Mouse (Mus musculus) frontal cortex, postnatal 36 days (tissue): ENCODE measurements around the gene Nkapd1.
"Not testable (repeated sequence)": the region's sequence is repeated elsewhere in the genome, so short reads cannot be mapped to it uniquely, and the experiment has no call there.

Experiments used
- DNase-seq, 2 experiments: peaks; one replicate each; pipeline ENCODE4 v3.0.0; 2022; ENCODE audit warnings: low spot score in 2 of 2

Nkapd1 gene

DNA sequence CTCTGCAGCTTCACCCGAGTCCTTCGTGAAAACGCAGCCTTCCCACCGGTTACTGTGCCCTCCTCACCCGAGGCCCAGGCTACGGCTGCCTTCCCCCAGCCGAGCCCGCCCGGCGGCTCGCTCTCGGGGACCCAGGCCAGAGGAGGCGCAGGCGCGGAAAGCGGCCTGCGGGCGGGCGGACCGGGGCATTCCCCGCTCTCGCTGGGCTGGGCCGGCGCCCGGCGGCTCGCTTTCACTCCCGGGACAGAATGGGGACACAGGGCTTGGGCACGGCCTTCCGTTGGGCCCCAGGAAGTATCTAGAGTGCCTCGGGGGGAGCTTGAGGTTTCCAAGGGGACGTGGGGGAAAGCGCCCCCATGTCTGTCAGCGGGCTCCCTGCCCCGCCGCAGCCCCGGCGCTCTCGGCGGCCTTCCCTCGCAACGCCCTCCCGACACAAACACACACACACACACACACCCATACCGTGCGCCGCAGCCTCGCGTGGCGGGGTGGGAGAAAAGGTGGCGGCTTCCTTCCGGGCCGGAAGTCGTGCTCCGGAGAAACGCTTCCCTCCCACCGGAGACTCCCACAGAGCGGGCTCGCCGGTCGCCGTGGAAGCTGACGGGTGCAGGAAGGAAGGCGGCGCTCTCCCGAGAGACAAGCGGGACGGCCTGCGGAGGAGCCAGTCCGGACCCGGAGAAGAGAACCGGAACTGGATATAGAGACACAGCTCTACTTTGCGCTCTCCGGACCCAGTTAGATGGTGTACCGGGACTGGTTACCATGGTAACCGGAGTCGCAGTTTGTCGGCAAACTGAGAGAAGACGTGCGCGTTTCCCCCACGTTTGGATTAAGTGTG lies at the start of gene Nkapd1, which contains the start of gene Pih1d2:
Nkapd1 (minus strand) TSS at position 699 of the 838 bp plus-strand sequence.
Pih1d2 (plus strand) TSS at position 556 of the 838 bp plus-strand sequence.
- DNase-seq = peak; percentile 88 to 94

DNA sequence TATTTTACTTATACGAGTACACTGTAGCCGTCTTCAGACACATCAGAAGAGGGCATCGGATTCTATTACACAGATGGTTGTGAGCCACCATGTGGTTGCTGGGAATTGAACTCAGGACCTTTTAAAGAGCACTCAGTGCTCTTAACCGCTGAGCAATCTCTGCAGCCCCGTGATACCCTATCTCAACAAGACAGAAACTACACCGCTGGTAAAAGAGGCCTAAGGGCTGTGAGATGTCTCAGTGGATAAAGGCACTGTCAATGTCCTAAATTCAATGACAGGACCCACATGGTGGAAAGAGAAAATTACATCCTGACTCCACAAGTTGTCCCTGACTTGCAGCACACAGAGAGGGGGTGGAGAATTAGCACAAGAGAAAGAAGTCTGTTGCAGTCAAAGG lies 49.2 kb upstream of the Nkapd1 start:
- DNase-seq = no peak

DNA sequence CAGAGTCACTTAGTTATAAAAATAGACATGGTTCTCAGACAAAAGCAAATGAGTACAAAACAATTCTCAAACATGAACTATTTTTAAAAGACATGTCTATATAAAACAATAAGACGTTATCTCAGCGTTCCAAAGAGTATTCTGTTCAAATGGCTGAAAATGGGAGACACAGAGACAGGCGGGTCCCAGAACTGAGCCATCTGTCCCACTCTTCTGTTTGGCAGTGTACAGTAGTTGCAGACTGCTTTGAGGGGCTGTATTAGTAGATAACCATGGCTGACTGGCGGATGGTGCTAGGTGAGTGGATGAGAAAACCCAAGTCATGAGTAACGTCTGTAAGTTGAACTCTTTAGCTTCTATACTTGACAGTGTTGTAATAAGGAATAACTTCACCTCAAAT lies 47.6 kb upstream of the Nkapd1 start:
- DNase-seq = no peak

DNA sequence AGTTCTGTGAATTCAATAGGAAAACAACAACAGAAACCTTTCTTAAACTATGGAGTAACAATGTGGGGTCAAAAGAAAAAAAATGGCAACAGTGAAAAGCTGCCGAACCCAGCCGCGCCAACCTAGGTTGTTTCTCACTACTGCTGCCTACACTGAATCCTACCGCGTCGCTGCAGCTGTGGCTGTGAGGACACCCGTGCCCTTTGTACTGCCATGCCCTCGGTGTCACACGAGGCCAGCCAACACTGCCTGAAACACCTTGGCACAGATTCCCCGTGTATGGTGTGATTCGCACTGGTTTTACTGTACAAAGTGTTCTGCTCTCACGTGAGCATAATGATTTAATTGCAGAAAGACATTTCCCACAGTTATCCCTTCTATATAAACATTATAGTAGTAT lies 43.2 kb upstream of the Nkapd1 start:
- peak; percentile 15 to 22 for DNase-seq

DNA sequence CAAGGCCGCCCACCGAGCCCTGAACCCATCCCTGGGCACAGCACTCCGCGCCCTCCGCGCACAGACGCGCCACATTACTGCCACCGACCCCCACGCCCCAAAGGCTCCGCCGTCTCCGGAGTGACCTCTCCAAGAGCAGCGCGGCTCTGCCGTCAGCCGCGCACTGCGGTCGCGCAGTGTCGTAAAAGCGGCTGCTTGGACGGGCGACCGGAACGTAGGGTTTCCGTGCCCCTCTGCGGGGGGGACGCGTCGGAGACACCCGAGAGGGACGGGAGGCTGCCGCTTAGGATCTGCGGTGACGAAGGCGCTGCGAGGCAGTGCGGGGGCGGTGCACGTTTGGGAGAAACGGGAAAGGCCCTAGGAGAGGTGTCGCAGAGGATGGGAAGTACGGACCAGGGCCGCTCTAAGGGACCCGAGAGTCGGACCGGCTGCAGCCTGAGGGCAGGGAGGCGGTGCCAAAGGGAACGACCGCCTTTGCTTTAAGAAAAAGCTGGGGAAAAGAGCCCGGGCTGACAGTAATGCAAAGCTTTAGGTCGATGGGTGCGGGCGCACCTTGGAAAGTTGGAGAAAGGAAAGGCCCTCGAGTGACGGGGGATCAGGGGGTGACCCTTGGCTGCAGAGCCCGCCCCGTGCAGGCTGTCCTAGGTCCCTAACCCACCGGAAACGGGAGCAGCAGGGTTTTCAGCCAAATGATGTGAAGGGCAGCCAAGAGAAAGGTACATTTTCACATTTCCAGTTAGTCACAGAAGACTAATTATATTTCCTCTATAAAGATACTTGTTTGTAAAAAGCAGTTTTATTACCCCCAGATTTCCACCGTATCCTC lies 42.3 kb upstream of the Nkapd1 start, which contains the start of gene Dlat:
Dlat (minus strand) TSS at position 389 of the 826 bp plus-strand sequence.
- peak; percentile 91 to 92 for DNase-seq

DNA sequence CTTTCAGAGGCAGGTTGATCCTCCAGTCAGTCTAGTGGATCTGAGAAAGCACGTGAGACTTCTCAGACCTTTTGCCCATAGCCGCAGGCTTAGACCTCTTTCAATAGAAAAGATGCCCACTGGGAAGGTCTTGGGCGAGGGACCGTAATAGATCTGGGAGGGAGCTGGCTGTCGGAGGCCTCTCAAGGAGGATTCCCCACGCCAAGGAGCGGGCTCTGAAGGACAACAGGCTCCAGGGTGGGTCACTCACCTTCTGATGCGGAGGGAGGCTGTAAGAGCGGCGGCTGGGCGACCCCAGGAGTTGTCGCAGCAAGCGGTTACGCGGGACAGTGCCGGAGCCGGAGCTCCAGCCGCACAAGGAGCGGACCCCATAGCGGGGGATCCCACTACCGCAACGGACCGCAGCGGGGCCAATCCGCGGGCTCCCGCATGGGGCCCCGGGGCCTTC lies 41.7 kb upstream of the Nkapd1 start:
- no peak for DNase-seq

DNA sequence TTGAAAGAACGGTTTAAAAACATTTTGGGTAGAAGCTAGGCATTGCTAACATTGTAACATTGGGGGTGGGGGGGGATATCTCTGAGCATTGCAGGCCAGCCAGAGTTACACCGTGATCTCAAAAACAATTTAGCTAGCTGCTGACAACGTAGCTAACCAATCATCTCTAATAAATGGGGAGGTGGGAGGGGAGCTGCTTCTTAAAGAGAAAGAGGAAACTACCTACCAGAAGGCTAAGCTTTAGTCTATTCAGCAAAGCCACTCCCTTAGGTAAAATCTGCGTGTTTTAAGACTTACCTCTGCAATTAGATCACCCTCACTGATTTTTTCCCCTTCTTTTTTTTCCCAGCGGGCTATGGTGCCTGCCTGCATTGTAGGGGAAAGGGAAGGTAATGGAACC lies 41.1 kb upstream of the Nkapd1 start:
- DNase-seq = no peak

DNA sequence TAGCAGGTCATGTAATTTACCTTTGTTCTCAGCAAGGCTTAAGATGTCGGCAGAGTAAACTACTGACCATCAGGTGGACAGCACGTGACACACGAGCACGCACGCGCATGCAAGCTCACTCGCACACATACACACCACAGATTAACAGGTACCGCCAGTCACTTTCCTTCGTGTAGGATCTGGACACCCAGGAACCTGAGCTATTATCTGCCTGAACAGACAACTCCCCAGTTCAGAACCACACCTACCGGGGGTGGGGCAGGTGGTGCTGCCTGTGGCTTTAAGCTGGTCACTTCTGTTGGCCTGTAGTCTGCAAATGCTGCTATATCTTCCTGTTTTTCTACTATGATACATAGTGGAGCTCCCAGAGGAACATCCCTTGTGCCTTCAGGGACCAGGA lies 33.2 kb upstream of the Nkapd1 start:
- DNase-seq = no peak

DNA sequence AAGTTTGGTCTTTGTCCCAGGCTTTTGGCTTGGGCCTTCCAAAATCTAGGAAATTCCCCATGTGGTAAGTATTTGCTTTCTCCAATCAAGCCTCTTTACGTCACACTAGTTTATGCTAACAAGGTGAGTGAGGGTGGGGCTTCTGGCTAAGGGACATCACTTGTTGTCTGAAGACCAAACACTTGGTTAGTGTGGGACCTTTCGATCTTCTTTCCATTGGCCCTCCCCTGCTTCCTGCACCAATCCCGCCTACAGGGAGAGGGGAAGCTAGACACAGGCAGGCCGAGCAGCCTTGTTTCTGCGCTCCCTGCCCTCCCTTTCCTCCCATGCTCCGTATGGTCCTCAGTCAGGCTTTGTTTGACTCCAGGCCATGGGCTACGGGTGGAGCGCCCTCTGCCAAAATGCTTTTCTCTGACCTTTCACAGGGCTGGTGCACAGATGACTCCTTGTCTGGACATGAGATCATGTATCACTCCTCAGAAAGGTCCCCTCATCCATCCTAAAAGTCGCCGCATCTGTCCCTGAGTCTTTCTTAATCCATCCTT lies 29.6 kb upstream of the Nkapd1 start:
- DNase-seq = no peak

DNA sequence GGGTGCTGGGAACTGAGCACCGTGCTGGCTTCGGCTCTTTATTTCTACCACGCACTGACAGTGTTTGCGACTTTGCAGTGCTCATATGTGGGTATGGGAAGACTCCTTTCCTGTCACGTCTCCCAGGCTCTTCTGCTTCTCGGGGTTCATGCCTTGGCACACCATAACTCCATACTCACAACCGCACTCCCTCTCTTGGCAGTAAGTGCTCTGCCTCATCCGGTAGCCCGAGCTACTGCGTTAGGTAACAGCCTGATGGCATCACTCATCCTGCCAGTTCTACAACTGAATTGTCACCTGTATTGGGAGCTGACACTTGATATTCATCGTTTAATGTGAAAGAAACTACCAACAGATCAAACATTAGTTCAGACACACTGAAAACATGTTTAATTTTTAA lies 17.0 kb upstream of the Nkapd1 start:
- no peak for DNase-seq

DNA sequence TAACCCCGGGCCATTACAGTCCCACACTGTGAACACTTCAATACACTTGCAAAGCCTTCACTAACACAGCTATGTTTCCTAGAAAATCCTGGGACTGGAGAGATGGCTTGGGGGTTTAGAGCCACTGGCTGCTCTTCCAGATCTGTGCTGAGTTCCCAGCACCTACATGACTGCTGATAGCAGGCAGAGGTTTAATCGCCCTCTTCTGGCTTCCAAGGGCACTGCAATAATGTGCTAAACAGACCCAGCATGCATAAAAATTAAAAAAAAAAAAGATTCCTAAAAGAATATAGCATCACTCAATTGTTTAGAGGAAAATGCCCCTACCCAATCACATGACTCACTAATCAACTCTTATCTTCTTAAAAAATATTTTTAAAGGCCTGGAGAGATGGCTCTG lies 15.8 kb upstream of the Nkapd1 start:
- no peak for DNase-seq

DNA sequence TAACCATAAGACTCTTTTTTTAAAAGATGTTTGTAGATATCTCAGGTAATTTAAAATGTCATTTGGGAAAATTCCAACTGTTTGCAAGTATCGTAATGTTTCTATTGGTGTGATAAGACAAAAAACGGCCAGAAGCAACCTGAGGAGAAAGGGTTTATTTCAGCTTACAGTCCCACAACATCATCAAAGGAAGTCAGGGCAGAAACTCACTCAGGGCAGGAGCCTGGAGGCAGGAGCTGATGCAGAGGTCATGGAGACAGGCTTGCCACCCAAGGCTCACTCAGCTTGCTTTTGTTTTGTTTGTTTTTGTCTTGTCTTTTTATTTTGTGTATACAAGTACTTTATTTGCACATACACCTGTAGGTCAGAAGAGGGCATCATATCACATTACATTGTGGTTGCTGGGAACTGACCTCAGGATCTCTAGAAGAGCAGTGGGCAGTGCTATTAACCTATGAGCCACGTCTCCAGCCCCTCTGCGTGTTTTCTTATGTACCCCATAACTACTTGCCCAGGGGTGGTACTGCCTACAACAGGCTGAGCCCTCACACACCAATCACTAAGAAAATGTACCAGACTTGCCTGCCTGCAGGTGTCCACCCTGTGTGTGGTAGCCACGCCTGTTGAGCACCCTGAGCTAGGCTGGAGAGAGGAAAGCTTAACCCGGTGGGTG lies 14.9 kb upstream of the Nkapd1 start:
- no peak for DNase-seq

DNA sequence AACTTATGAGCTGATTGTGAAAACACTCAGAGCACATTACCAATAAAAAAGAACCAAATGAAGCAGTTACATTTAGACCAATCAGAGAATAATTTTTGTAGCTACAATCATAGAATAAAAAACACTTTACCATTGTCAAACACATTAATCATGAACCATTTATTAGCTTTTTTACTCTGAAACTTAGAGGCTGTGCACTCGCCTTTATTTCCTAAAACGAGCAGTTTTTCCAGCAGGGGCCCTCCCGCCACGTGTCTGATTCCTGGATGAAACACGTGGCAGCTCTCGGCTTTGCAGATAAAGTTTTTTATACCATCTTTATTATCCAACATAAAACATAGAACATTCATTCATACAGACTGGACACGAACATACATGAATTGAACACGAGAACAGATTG lies 13.6 kb upstream of the Nkapd1 start:
- not testable (repeated sequence) for DNase-seq

DNA sequence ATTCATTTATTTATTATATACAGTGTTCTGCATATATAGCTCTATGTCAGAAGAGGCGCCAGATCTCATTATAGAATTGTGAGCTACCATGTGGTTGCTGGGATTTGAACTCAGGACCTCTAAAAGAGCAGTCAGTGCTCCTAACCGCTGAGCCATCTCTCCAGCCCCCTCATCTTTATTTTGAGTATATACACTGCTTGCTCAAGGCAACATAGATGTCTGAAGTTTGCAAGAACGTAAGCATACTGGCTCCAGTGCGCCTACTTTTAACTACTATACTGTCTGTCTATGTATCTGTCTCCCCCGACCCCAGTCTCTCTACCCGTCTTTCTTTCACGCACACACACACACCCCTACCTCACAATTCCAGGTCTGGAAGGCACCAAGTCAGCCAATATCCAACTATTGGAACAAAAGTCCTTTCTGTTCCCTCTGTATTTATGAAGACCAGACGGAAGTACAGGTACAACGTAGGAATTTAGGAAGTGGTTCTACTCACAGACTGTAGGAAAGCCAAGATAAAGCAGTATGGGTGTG lies 598 bp upstream of the Nkapd1 start:
- no peak for DNase-seq

DNA sequence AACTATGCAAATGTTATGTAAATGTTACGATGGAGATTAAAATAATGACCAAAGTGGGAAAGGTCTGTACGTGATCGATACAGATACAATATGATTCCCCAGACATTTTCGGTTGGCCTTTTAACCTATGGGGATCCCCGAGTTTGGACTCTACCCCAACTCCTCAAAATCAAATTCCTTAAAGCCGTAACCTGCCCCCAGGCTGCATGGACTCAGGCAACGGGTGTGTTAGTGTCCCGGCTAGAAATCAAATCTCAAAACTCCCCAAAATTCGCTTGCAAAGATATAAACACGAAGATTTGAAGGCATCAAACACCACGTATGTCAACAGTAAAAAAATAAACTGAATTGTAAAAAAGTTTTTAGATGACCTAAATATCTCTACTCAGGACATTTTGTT lies 1.1 kb downstream of the Nkapd1 start:
- no peak for DNase-seq

DNA sequence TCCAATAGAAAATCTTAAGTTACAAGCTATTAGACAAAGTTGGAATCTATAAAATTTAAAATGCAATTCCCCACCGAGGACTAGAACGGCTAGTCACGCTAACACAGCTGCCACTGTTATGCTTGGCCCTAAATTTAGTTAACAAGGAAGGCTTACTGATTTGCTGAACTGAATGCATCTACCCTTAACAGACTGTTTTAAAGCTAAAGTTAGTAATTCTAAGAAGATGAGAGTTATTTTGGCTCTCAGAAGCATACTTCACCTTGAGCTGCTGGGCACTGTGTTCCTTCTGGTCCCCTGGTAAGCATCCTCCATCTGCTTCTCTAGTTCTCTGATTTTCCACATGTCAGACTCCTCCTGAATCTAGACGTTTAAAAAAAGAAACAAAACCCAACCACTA lies 5.1 kb downstream of the Nkapd1 start:
- DNase-seq = peak in 1 of 2 experiments; percentile 48

DNA sequence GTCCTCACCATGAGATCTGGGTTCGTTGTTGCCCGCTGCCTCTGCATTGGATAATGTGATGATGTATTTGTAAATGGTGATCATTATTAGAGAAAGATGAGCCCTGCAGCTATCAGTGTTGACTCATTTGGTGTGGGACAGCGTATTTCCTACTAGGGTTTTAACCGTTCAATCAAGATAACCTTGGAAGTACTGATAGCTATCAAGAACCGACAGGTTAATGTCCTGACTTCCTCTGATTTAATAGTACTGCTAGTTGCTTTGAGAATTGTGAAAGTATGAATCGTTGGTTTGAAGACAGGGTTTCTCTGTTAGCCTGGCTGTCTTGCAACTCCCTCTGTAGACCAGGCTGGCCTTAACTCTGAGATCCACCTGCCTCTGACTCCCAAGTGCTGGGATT lies 12.9 kb downstream of the Nkapd1 start:
- no peak for DNase-seq

DNA sequence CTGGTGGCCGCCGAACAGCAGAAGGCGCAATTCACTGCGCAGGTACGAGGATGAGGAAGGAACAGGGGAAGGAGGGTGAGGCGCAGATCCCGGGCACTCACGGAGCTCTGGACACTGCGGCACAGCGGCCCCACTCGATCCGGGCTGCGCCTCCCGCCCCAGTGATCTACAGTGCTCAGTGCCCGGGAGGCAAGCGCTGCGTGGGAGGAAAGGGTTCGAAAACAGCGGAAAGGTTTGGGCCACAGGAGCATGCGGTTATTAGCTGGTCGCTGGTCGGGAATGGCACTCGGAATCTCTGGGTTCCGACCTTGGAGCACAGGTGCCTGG lies 13.3 kb downstream of the Nkapd1 start:
- DNase-seq = no peak

DNA sequence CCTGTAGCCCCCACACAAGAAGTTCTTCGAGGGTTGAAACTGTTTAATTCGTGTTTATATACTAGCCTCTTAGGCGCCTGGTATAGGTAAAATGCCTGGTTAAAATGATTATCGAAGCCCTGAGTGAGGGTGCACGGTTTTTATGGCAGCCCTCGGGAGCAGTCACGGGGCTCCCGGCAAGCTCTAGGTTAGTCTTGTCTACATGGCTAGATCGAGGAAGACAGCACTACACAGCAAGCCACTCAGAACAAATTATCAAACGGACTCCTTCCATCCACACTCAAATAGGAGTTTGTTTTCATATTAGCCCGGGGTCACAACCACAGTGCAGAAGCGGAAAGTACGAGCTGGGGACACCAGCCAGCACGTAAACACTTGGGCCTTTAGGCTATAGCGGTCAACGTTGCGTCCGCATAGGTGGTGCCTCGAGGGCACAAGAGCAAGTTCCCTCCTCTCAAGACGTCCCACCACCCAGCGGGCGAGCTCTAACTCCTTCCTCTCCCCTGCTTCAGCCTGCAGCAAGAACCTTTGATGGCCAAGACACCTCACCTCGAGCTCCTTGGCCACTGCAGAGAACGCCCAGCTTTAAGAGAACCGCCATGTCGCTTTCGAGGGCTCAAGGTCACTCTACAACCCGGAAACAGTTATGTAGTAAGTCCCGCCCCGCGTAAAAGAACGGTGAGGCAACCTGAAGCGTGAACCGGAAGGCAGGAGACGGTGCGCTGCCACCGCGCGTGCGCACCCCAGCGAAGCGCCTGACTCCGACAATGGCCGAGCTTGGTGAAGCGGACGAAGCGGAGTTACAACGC lies 13.9 kb downstream of the Nkapd1 start, which contains the start of the genes Sdhd and Timm8b:
Sdhd (minus strand) TSS at position 624 of the 809 bp plus-strand sequence.
Timm8b (plus strand) TSS at position 722 of the 809 bp plus-strand sequence.
- peak; percentile 93 to 96 for DNase-seq

DNA sequence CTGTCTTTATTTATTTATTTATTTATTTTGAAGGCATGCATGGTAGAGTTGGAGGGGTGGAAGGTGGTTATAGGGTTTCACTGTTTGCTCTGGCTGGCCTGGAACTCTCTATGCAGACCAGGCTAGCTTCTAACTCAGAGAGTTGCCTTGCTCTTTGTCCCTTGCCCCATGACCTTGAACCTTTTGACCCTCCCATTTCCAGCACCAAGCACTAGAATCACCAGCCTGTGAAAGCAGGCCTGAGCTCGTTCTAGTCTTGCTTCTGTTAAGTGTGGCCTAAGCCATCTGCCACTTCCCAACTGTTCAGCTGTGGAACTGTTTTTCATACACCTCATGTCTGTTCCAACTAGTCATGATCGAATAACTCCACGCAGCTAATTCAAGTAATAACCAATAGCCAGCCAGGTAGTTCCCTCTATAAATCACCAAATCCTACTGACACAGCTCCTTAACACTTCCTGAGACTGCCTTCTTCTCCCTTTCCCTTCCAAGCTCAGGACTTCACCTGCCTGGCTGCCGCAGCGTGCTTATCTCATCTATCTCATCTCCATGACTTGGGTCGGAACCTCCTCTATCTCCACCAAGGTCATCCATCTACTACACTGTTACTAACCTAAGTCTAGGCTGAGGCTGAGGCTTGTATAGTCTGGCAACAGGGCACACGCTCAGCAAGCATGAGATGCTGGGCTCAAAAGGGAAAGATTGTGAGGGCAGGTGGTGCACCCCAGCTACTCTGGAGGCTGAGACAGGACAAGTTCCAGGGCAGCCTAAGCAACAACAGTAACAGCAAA lies 15.0 kb downstream of the Nkapd1 start:
- no peak for DNase-seq
